Mouse (Mus musculus): ENCODE data around the gene Qser1. TPM values are rescaled to one million over a fixed set of nuclear protein-coding genes. Genes with fewer than 3 reads are reported as not detected.
"Not testable (repeated sequence)": the region's sequence is repeated elsewhere in the genome, so short reads cannot be mapped to it uniquely, and the experiment has no call there.

Gene Qser1
- polyA plus RNA-seq, 1 experiment = 1.7 TPM

GRCm38 (mm10) chr2:104826191-104826590, 9.6 kb upstream of the Qser1 start:
- 97% methylated on average over 4 of the region's 4 CpGs for WGBS
- no peak for DNase-seq (ENCODE audit: low read depth, low spot score)

- WGBS = 88% methylated on average over 3 of the region's 3 CpGs
- not testable (repeated sequence) for DNase-seq (ENCODE audit: low read depth, low spot score)
Observed at GRCm38 (mm10) chr2:104818763-104819162, 2.2 kb upstream of the Qser1 start.

GRCm38 (mm10) chr2:104817555-104818330, 1.2 kb upstream of the Qser1 start:
- WGBS = 2% methylated on average over 15 of the region's 15 CpGs

GRCm38 (mm10) chr2:104816866-104817439, 393 bp upstream of the Qser1 start:
- 1% methylated on average over 38 of the region's 51 CpGs for WGBS
- DNase-seq (ENCODE audit: low read depth, low spot score) = peak; percentile 47

More at GRCm38 (mm10) chr2:104817555-104818330, 1.2 kb upstream of the Qser1 start:
- DNase-seq (ENCODE audit: low read depth, low spot score) = no peak

- under 1% methylated on average over 33 of the region's 33 CpGs for WGBS
- no peak for DNase-seq (ENCODE audit: low read depth, low spot score)
Observed at GRCm38 (mm10) chr2:104815561-104816370, 794 bp downstream of the Qser1 start.

- 48% methylated on average over 5 of the region's 5 CpGs for WGBS
- DNase-seq (ENCODE audit: low read depth, low spot score) = no peak
Observed at GRCm38 (mm10) chr2:104814181-104814951, 2.2 kb downstream of the Qser1 start.

- no peak for DNase-seq (ENCODE audit: low read depth, low spot score)
- WGBS = 60% methylated on average over 1 of the region's 1 CpGs
Observed at GRCm38 (mm10) chr2:104805435-104805834, 11.1 kb downstream of the Qser1 start.

- WGBS = 79% methylated on average over 1 of the region's 1 CpGs
- DNase-seq (ENCODE audit: low read depth, low spot score) = no peak
Observed at GRCm38 (mm10) chr2:104774763-104775162, 41.8 kb downstream of the Qser1 start.

- no peak for DNase-seq (ENCODE audit: low read depth, low spot score)
- 63% methylated on average over 1 of the region's 1 CpGs for WGBS
Observed at GRCm38 (mm10) chr2:104768697-104769096, 47.9 kb downstream of the Qser1 start.

- no peak for DNase-seq (ENCODE audit: low read depth, low spot score)
- 84% methylated on average over 4 of the region's 4 CpGs for WGBS
Observed at GRCm38 (mm10) chr2:104764018-104764417, 52.5 kb downstream of the Qser1 start.

GRCm38 (mm10) chr2:104763134-104763703, 53.3 kb downstream of the Qser1 start:
- 71% methylated on average over 8 of the region's 8 CpGs for WGBS
- DNase-seq (ENCODE audit: low read depth, low spot score) = no peak

- 47% methylated on average over 3 of the region's 3 CpGs for WGBS
- DNase-seq (ENCODE audit: low read depth, low spot score) = no peak
Observed at GRCm38 (mm10) chr2:104750611-104751010, 65.9 kb downstream of the Qser1 start.

GRCm38 (mm10) chr2:104748652-104749183, 67.8 kb downstream of the Qser1 start:
- 53% methylated on average over 5 of the region's 5 CpGs for WGBS

GRCm38 (mm10) chr2:104746251-104746650, 70.3 kb downstream of the Qser1 start:
- no peak for DNase-seq (ENCODE audit: low read depth, low spot score)
- 45% methylated on average over 8 of the region's 8 CpGs for WGBS

More at GRCm38 (mm10) chr2:104748652-104749183, 67.8 kb downstream of the Qser1 start:
- no peak for DNase-seq (ENCODE audit: low read depth, low spot score)

GRCm38 (mm10) chr2:104743971-104744370, 72.6 kb downstream of the Qser1 start:
- DNase-seq (ENCODE audit: low read depth, low spot score) = no peak
- 45% methylated on average over 5 of the region's 5 CpGs for WGBS

GRCm38 (mm10) chr2:104743160-104743559, 73.4 kb downstream of the Qser1 start:
- DNase-seq (ENCODE audit: low read depth, low spot score) = peak; percentile 21
- WGBS = 21% methylated on average over 7 of the region's 7 CpGs

GRCm38 (mm10) chr2:104742741-104743064, 73.9 kb downstream of the Qser1 start, which contains the start of gene Depdc7:
Depdc7 (minus strand) TSS chr2:104742878.
- WGBS = under 1% methylated on average over 31 of the region's 31 CpGs
- peak; percentile 54 for DNase-seq (ENCODE audit: low read depth, low spot score)

- 6% methylated on average over 46 of the region's 46 CpGs for WGBS
- DNase-seq (ENCODE audit: low read depth, low spot score) = no peak
Observed at GRCm38 (mm10) chr2:104741896-104742740, 74.4 kb downstream of the Qser1 start.
